Mouse (Mus musculus): ENCODE measurements at regions not wholly inside any gene's neighbourhood (a gene's known extent, or its start where the extent isn't known, plus 50 kb on each side); places are given as distances from the start of the nearest gene placed in this dataset.
A peak's percentile ranks its signal among the peaks of the same experiment; 100 is the strongest.
"Not testable (repeated sequence)": the region's sequence is repeated elsewhere in the genome, so short reads cannot be mapped to it uniquely, and the experiment has no call there.

- DNase-seq (ENCODE audit: low spot score in 2 of 2), result no peak
Observed at GRCm38 (mm10) chr2:48315306-48315705, 498.6 kb upstream of the Acvr2a start.

GRCm38 (mm10) chr2:48316180-48316889, 497.6 kb upstream of the Acvr2a start:
- no peak for DNase-seq (ENCODE audit: low spot score in 2 of 2)

GRCm38 (mm10) chr2:48317821-48318220, 496.1 kb upstream of the Acvr2a start:
- no peak for DNase-seq (ENCODE audit: low spot score in 2 of 2)

GRCm38 (mm10) chr2:48318384-48319030, 495.4 kb upstream of the Acvr2a start:
- DNase-seq (ENCODE audit: low spot score in 2 of 2), result no peak

GRCm38 (mm10) chr2:48321471-48321870, 492.4 kb upstream of the Acvr2a start:
- no peak for DNase-seq (ENCODE audit: low spot score in 2 of 2)

GRCm38 (mm10) chr2:48322278-48322677, 491.6 kb upstream of the Acvr2a start:
- no peak for DNase-seq (ENCODE audit: low spot score in 2 of 2)

- no peak for DNase-seq (ENCODE audit: low spot score in 2 of 2)
Observed at GRCm38 (mm10) chr2:48328204-48328603, 485.7 kb upstream of the Acvr2a start.

GRCm38 (mm10) chr2:48332783-48333182, 481.1 kb upstream of the Acvr2a start:
- no peak for DNase-seq (ENCODE audit: low spot score in 2 of 2)

- DNase-seq (ENCODE audit: low spot score in 2 of 2), result no peak
Observed at GRCm38 (mm10) chr2:48348021-48348420, 465.9 kb upstream of the Acvr2a start.

- DNase-seq (ENCODE audit: low spot score in 2 of 2), result no peak
Observed at GRCm38 (mm10) chr2:48349794-48350193, 464.1 kb upstream of the Acvr2a start.

- no peak for DNase-seq (ENCODE audit: low spot score in 2 of 2)
Observed at GRCm38 (mm10) chr2:48350206-48350605, 463.7 kb upstream of the Acvr2a start.

- not testable (repeated sequence) for DNase-seq (ENCODE audit: low spot score in 2 of 2)
Observed at GRCm38 (mm10) chr2:48371572-48371971, 442.3 kb upstream of the Acvr2a start.

GRCm38 (mm10) chr2:48373086-48373485, 440.8 kb upstream of the Acvr2a start:
- DNase-seq (ENCODE audit: low spot score in 2 of 2), result no peak

GRCm38 (mm10) chr2:48374302-48374701, 439.6 kb upstream of the Acvr2a start:
- no peak for DNase-seq (ENCODE audit: low spot score in 2 of 2)

GRCm38 (mm10) chr2:48378160-48378559, 435.7 kb upstream of the Acvr2a start:
- no peak for DNase-seq (ENCODE audit: low spot score in 2 of 2)

GRCm38 (mm10) chr2:48378749-48379148, 435.2 kb upstream of the Acvr2a start:
- DNase-seq (ENCODE audit: low spot score in 2 of 2), result no peak

GRCm38 (mm10) chr2:48380140-48380539, 433.8 kb upstream of the Acvr2a start:
- DNase-seq (ENCODE audit: low spot score in 2 of 2), result peak in 1 of 2 experiments; percentile 7

- no peak for DNase-seq (ENCODE audit: low spot score in 2 of 2)
Observed at GRCm38 (mm10) chr2:48380786-48381185, 433.1 kb upstream of the Acvr2a start.

- DNase-seq (ENCODE audit: low spot score in 2 of 2), result peak in 1 of 2 experiments; percentile 10
Observed at GRCm38 (mm10) chr2:48381481-48382075, 432.3 kb upstream of the Acvr2a start.

GRCm38 (mm10) chr2:48398504-48398903, 415.4 kb upstream of the Acvr2a start:
- DNase-seq (ENCODE audit: low spot score in 2 of 2), result no peak

- no peak for DNase-seq (ENCODE audit: low spot score in 2 of 2)
Observed at GRCm38 (mm10) chr2:48399191-48399590, 414.7 kb upstream of the Acvr2a start.

- no peak for DNase-seq (ENCODE audit: low spot score in 2 of 2)
Observed at GRCm38 (mm10) chr2:48402813-48403212, 411.1 kb upstream of the Acvr2a start.

All from gastrocnemius, postnatal 4 days (tissue).